Mouse (Mus musculus) heart, embryonic 13.5 days (tissue): ENCODE measurements around the gene Rgl2. TPM values are rescaled to one million over a fixed set of nuclear protein-coding genes. Genes with fewer than 3 reads are reported as not detected.

Experiments
- ATAC-seq: fragments of 200-750 bp; cut with Nextera tagmentation; 2 replicates; pipeline ENCODE4 v1.8.0; 2017; ENCODE audit warnings: moderate TSS enrichment; ENCODE audit not compliant: insufficient number of reproducible peaks, low FRiP score, low TSS enrichment; ENCODE audit errors: extremely low read depth
- H3K27ac ChIP-seq: fragments of 300-500 bp; sonication (generic); replicated peaks from 2 replicates; pipeline ENCODE4 v1.5.1; 2015; ENCODE audit warnings: moderate library complexity, mild to moderate bottlenecking, inconsistent platforms
- H3K27me3 ChIP-seq: fragments of 300-500 bp; sonication (generic); replicated peaks from 2 replicates; pipeline ENCODE4 v1.6.1; 2015; ENCODE audit warnings: mild to moderate bottlenecking, inconsistent platforms
- H3K36me3 ChIP-seq: fragments of 300-500 bp; sonication (generic); 2 replicates; pipeline ENCODE4 v1.6.1; 2015; ENCODE audit warnings: mild to moderate bottlenecking, inconsistent platforms
- H3K4me1 ChIP-seq: fragments of 300-500 bp; sonication (generic); 2 replicates; pipeline ENCODE4 v1.6.1; 2015; ENCODE audit warnings: inconsistent platforms
- H3K4me2 ChIP-seq: fragments of 300-500 bp; sonication (generic); 2 replicates; pipeline ENCODE4 v1.6.1; 2015; ENCODE audit warnings: inconsistent platforms, mild to moderate bottlenecking, moderate library complexity
- H3K4me3 ChIP-seq: fragments of 300-500 bp; sonication (generic); 2 replicates; pipeline ENCODE4 v1.5.1; 2015; ENCODE audit warnings: moderate library complexity, mild to moderate bottlenecking, inconsistent platforms
- H3K9ac ChIP-seq: fragments of 300-500 bp; sonication (generic); 2 replicates; pipeline ENCODE4 v1.6.1; 2015; ENCODE audit warnings: inconsistent platforms, mild to moderate bottlenecking, moderate library complexity
- H3K9me3 ChIP-seq: fragments of 300-500 bp; sonication (generic); 2 replicates; pipeline ENCODE4 v1.6.1; 2016; ENCODE audit warnings: inconsistent platforms
- WGBS: fragments of 180-500 bp; shearing (Covaris S2); methylation state at CpG from one replicate; pipeline ENCODE4 v1.1.7; 2015; ENCODE audit warnings: mixed read lengths; 5-methylcytosine and 5-hydroxymethylcytosine counted together
- polyA plus RNA-seq: library from polyadenylated mRNA; unstranded; fragments of >200 nt; fragmentation: Nextera tagmentation; extraction: Ambion mirVana; gene quantifications from 2 replicates; pipeline ENCODE4 v1.2.1, GENCODE M21; 2015

Rgl2 gene
- polyA plus RNA-seq, 1 experiment from 2014 or later: 32.6 TPM

DNA sequence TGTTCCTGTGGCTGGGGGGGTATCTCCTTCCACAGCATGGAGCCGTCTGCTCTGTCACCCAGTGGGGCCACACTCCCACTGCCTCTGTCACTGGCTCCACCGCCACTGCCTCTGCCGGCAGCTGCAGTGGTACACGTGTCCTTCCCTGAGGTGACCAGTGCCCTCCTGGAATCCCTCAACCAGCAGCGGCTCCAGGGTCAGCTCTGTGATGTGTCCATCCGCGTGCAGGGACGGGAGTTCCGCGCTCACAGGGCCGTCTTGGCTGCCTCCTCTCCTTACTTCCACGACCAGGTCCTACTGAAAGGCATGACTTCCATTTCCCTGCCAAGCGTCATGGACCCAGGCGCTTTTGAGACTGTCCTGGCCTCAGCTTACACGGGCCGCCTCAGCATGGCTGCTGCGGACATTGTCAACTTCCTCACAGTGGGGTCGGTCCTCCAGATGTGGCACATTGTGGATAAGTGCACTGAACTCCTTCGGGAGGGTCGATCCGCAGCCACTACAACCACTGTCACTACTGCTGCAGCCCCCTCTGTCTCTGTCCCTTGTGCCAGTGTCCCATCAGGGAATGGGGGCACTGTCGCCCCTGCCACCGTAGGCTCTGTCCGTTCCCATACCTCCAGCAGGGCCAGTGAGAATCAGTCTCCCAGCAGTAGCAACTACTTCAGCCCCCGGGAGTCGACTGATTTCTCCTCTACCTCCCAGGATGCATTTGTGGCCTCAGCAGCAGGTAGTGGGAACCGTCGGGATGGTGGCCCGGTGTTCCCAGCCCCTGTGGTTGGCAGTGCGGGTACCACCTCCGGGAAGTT is 12.3 kb upstream of the Rgl2 start:
- H3K4me1 ChIP-seq: peaks cover 47% of the 10 kb centered on the region
- H3K27ac ChIP-seq: 0 out of 2 replicates have a peak overlapping the region, but pooled peaks have one; percentile 79
- WGBS: 62% methylated on average over 31 of the region's 31 CpGs

GRCm38 (mm10) chr17:33917656-33918292 is 11.6 kb upstream of the Rgl2 start:
- no peak for ATAC-seq
- Histone ChIP-seq H3K9me3 (no peaks in the 10 kb centered on the region), H3K36me3 (peaks cover 40% of the 10 kb centered on the region), H3K9ac (no peak overlapping the region), H3K27ac (no peak overlapping the region), H3K4me1 (peaks cover 47% of the 10 kb centered on the region), H3K27me3 (no peaks in the 10 kb centered on the region), H3K4me3 (peak overlapping the region; percentile 85; the same call in 1 of the 2 replicates), H3K4me2 (peak overlapping the region; percentile 92)
- WGBS: 77% methylated on average over 18 of the region's 18 CpGs

More for the DNA sequence above, 12.3 kb upstream of the Rgl2 start:
- H3K4me2 ChIP-seq: peak overlapping the region; percentile 81
- no peak for ATAC-seq
- H3K27me3 ChIP-seq: no peaks in the 10 kb centered on the region
- no peaks in the 10 kb centered on the region for H3K9me3 ChIP-seq
- H3K36me3 ChIP-seq: peaks cover 46% of the 10 kb centered on the region
- peak overlapping the region; percentile 85 for H3K9ac ChIP-seq
- H3K4me3 ChIP-seq: peak overlapping the region; percentile 68

DNA sequence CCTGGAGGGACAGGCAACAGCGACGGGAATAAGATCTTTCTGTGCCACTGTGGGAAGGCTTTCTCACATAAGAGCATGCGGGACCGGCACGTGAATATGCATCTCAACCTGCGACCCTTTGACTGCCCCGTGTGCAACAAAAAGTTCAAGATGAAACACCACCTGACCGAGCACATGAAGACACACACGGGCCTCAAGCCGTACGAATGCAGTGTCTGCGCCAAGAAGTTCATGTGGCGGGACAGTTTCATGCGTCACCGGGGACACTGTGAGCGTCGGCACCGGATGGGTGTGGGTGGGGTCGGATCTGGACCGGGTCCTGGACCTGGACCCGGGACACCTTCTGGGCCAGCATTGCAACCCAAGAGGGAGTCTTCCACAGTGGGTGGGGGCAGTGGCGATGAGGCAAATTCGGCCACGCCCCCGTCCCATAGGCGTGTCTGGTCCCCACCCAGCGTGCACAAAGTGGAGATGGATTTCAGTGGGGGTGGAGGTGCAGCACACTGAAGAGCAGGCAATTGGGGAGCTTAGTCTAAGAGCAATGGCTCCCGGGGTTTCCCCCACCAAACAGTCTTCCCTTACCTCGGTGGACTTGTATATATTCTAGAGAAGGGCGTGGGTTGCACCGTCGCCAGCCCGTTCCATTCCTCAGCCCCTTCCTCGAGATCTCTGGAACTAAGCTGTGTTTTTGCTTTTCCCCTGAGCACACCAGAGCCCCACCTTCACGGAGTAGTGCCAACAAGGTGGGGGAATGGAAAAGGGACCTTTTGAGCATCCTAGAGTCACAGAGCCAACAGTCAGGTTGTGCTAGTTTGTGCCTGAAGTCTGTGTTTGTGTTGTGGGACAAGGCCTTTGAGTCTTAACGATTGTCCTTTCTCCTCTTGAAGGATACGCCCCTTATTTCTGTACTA is 10.8 kb upstream of the Rgl2 start:
- Histone ChIP-seq H3K9ac (peak overlapping the region; percentile 89), H3K27me3 (no peaks in the 10 kb centered on the region), H3K4me1 (peaks cover 47% of the 10 kb centered on the region), H3K4me3 (peak overlapping the region; percentile 85), H3K36me3 (peaks cover 33% of the 10 kb centered on the region), H3K27ac (peak overlapping the region; percentile 88), H3K9me3 (no peaks in the 10 kb centered on the region), H3K4me2 (peak overlapping the region; percentile 92)
- no peak for ATAC-seq
- WGBS: 55% methylated on average over 37 of the region's 37 CpGs

DNA sequence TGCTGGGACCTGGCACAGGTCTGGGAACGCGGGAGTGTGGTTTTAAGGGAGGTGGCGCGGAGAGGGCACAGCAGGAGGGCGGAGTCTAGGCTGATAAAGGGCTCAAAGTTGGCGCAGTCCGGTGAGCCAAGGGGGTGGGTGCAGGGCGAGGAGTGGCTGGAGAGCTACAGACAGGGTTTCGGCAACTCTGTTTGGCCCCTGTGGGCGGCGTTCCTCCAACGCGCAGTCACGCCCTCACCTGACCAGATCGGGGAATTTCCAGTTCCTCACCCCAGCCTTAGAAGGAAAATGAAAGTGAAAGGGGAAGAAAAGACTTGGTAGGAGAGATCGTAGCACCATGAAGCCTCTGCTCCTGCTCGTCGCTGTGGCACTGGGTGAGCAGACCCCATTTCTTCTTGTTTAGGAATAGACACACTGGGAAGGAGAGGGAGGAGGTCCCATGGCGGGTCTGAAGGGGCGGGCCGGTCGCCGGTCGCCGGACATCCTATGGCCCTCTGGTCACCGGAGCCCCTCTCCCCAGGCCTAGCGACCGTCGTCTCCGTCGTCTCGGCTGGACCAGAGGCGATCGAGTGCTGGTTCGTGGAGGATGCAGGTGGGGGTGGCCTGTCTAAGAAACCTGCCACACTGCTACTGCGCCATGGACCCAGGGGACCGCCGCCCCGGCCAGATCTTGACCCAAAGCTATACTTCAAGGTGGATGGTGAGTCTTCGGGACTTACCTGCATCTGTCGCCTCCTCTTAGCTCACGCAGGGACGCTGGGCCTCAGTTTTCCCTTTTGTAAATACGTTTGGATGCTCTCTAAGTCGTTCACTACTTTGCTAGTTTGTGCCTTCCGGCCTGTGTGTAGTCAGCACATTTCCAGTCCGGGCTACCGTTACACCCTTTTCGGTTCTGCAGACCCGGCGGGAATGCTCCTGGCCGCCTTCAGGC is 9.7 kb upstream of the Rgl2 start:
- peak; percentile 54; the same call in 1 of the 2 replicates for ATAC-seq
- peaks cover 44% of the 10 kb centered on the region for H3K4me1 ChIP-seq
- WGBS: under 1% methylated on average over 52 of the region's 52 CpGs
- peak overlapping the region; percentile 85 for H3K4me3 ChIP-seq
- H3K27ac ChIP-seq: peak overlapping the region; percentile 88
- H3K9ac ChIP-seq: peak overlapping the region; percentile 89
- H3K36me3 ChIP-seq: peaks cover 22% of the 10 kb centered on the region
- H3K9me3 ChIP-seq: no peaks in the 10 kb centered on the region
- H3K4me2 ChIP-seq: peak overlapping the region; percentile 92
- no peaks in the 10 kb centered on the region for H3K27me3 ChIP-seq

- Histone ChIP-seq H3K36me3 (peaks cover 22% of the 10 kb centered on the region), H3K4me3 (peak overlapping the region; percentile 85), H3K4me1 (peaks cover 36% of the 10 kb centered on the region), H3K4me2 (peak overlapping the region; percentile 92), H3K9me3 (no peaks in the 10 kb centered on the region), H3K9ac (peak overlapping the region; percentile 89), H3K27ac (peak overlapping the region; percentile 88), H3K27me3 (no peaks in the 10 kb centered on the region)
- 1% methylated on average over 36 of the region's 36 CpGs for WGBS
- no peak for ATAC-seq
These were observed 8.9 kb upstream of the Rgl2 start for GRCm38 (mm10) chr17:33920282-33921097.

DNA sequence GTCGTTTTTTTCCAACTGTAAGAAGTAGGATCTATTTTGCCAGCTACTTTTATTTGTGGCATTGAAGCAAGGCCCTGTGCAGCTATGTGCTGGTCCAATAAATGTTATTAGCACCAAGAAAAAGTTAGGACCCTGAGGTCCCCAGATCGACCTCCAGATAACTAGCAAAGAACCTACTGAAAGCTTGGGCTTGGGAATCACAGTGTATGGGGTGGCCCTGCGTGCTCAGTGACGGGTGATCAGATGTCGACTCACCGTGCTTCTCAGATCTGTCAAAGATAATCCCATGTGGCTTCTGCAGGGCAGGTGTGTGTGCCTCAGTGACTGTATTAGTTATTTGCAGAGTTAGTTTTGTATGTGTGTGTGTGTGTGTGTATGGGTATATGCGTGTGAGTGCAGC is 8.0 kb upstream of the Rgl2 start:
- H3K9ac ChIP-seq: no peak overlapping the region
- H3K4me1 ChIP-seq: peaks cover 35% of the 10 kb centered on the region
- H3K36me3 ChIP-seq: peaks cover 31% of the 10 kb centered on the region
- 81% methylated on average over 7 of the region's 7 CpGs for WGBS
- H3K4me2 ChIP-seq: no peak overlapping the region
- no peaks in the 10 kb centered on the region for H3K9me3 ChIP-seq
- H3K27ac ChIP-seq: no peak overlapping the region
- no peak overlapping the region for H3K4me3 ChIP-seq
- H3K27me3 ChIP-seq: no peaks in the 10 kb centered on the region
- no peak for ATAC-seq

DNA sequence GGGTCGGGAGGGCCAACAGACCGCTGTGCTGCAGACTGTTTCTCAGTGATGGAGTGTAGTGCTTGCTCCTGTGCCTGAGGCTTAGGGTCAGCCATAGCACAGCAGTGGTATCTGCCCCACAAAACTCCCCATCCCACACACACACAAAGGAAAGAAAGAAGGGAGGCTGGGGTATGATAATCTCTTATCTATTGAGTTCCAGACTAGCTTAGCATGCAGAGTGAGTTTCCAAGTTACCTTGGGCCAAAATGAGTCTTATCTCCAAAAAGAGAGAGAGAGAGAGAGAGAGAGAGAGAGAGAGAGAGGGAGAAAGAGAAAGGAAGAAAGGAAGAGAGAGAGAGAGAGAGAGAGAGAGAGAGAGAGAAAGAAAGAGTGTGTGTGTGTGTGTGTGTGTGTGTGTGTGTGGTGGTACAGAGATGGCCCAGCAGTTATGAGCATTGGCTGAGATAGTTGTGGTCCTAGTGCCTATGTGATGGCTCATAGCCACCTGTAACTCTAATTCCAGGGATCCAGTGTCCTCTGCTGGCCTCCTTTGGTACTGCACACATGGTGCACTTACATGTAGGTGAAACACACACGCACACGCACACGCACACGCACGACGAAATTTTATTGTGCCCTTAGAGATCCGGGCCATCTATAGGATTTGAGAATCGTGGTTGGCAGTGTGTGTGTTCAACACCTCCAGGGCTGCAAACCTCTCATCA is 4.6 kb upstream of the Rgl2 start:
- Histone ChIP-seq H3K36me3 (peaks cover 31% of the 10 kb centered on the region), H3K4me1 (peaks cover 20% of the 10 kb centered on the region), H3K27ac (no peak overlapping the region), H3K9ac (no peak overlapping the region), H3K4me3 (no peak overlapping the region), H3K27me3 (no peaks in the 10 kb centered on the region), H3K4me2 (no peak overlapping the region), H3K9me3 (no peaks in the 10 kb centered on the region)
- ATAC-seq: no peak
- WGBS: 74% methylated on average over 10 of the region's 10 CpGs

GRCm38 (mm10) chr17:33925406-33926116 is 3.8 kb upstream of the Rgl2 start:
- no peak overlapping the region for H3K27ac ChIP-seq
- no peak for ATAC-seq
- peaks cover 21% of the 10 kb centered on the region for H3K4me1 ChIP-seq
- peaks cover 31% of the 10 kb centered on the region for H3K36me3 ChIP-seq
- H3K9ac ChIP-seq: 0 out of 2 replicates have a peak overlapping the region, but pooled peaks have one; percentile 2
- no peaks in the 10 kb centered on the region for H3K27me3 ChIP-seq
- no peaks in the 10 kb centered on the region for H3K9me3 ChIP-seq
- no peak overlapping the region for H3K4me2 ChIP-seq
- 79% methylated on average over 21 of the region's 21 CpGs for WGBS
- H3K4me3 ChIP-seq: no peak overlapping the region
